ENCODE assay signal across 22 mouse cellular contexts in the genomic region with DNA sequence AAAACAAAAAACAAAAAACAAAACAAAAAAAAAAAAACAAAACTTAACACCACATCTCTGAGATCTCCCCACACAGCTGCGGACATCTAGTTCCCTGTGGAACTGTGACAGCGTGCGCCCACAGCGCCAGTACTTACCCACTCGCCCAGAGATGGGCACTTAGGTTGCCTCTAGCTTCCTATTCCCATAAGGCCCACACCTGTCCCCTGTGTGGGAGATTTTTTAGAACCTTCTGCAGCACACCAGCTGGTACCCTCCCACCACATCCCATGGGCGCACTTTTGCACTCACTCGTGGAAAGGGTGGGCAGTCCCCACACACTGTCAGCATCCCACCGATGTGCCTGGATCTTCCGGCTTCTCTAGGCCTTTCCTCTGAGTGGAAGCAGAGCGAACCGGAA. TPM values are rescaled to one million over a fixed set of nuclear protein-coding genes. Genes with fewer than 3 reads are reported as not detected.
DNase-seq lines count a peak whose midpoint lies in the region; ATAC-seq and TF ChIP-seq lines count a peak whose summit lies in the region.
"Had no signal": no experiment of that assay in that cellular context is flagged by ENCODE, and none has a peak within 500 bp of the region (broad histone marks: within the 10 kb centered on the region; RNA-seq: fewer than 3 reads in every experiment).

No protein-coding gene starts in this region.

- no peak overlapping the region for H3K4me3 ChIP-seq in left cerebral cortex, adult 2 months
- H3K4me3 ChIP-seq: embryonic facial prominence, embryonic 10.5 days; forebrain, embryonic 10.5 days; heart, embryonic 15.5 days; hindbrain, embryonic 13.5 days had no signal

- ATAC-seq in erythroid progenitor cell, adult 5-6 weeks (replicated peaks; ENCODE audit: low FRiP score, poor library complexity, severe bottlenecking) = no peak
- ATAC-seq: forebrain, embryonic 14.5 days had no signal

- intact Hi-C loops in left cerebral cortex, adult 2 months (cut with DNase I) = no loop called here
- intact Hi-C loops in left cerebral cortex, postnatal 4 days (cut with DNase I) = no loop called here

- TF ChIP-seq CTCF in left cerebral cortex, adult 2 months (IDR thresholded peaks at IDR 0.05) = no peak

- H3K27ac ChIP-seq in left cerebral cortex, adult 2 months = 0 out of 2 replicates have a peak overlapping the region, but pooled peaks have one; percentile 40
- H3K27ac ChIP-seq: embryonic facial prominence, embryonic 10.5 days; forebrain, embryonic 10.5 days; heart, embryonic 15.5 days; hindbrain, embryonic 13.5 days had no signal

- DNase-seq in layer of hippocampus, adult 18-20 months (ENCODE audit: low spot score in 2 of 2) = peak; percentile 10 to 58
- DNase-seq in layer of hippocampus, adult 9-10 months (ENCODE audit: low spot score) = no peak
- peak in 1 of 2 experiments; percentile 60 for DNase-seq in left cerebral cortex, adult 2 months (ENCODE audit: extremely low spot score in 1 of 2, low spot score in 2 of 2)
- DNase-seq in left cerebral cortex, postnatal 4 days = no peak
- peak; percentile 46 for DNase-seq in right cerebral cortex, postnatal 25 days
- no peak for DNase-seq in right cerebral cortex, postnatal 10 days (ENCODE audit: low spot score in 2 of 2)
- DNase-seq: adrenal gland, adult 2 months; adrenal gland, postnatal 25 days; cerebellum, adult 2 months; cerebellum, postnatal 10 days; gastrocnemius, postnatal 10 days; heart, adult 18-20 months; heart, postnatal 14 days had no signal

RNA-seq across cellular contexts. Expression of a gene that starts 27.4 kb away (rescaled TPM):
- not detected for total RNA-seq in layer of hippocampus, adult 18-20 months (2021)
- not detected for total RNA-seq in left cerebral cortex, adult 2 months (2021)
- not detected for total RNA-seq in left cerebral cortex, postnatal 4 days (2021)
- total RNA-seq in erythroid progenitor cell, adult 5-6 weeks (2015; ENCODE audit: low replicate concordance) = not detected in 2 replicates
- not detected in 2 replicates for total RNA-seq in erythroid progenitor cell, adult 5-6 weeks (2017; ENCODE audit: low replicate concordance)
- total RNA-seq: adrenal gland, adult 2 months; adrenal gland, postnatal 25 days; CH12.LX; gastrocnemius, postnatal 10 days; gastrocnemius, postnatal 4 days; heart, adult 18-20 months; heart, postnatal 14 days; hematopoietic stem cell, adult 5-6 weeks had no signal

RNA-seq across cellular contexts. Expression of a gene that starts 31.1 kb away (rescaled TPM):
- total RNA-seq in layer of hippocampus, adult 18-20 months (2021) = 10 to 100 TPM; 75.5 to 81.1 TPM
- 100 to 1,000 TPM in 1 of 2 experiments, 10 to 100 TPM in 1; 96.7 to 105 TPM for total RNA-seq in left cerebral cortex, adult 2 months (2021)
- total RNA-seq in left cerebral cortex, postnatal 4 days (2021) = 100 to 1,000 TPM; 125 TPM
- total RNA-seq in erythroid progenitor cell, adult 5-6 weeks (2015; ENCODE audit: low replicate concordance) = 0.84 TPM in 1 of 2 replicates, not detected in the other
- total RNA-seq in erythroid progenitor cell, adult 5-6 weeks (2017; ENCODE audit: low replicate concordance) = not detected in 2 replicates

RNA-seq across cellular contexts. Expression of a gene that starts 39.8 kb away (rescaled TPM):
- total RNA-seq in layer of hippocampus, adult 18-20 months (2021) = not detected
- total RNA-seq in left cerebral cortex, adult 2 months (2021) = not detected
- not detected for total RNA-seq in left cerebral cortex, postnatal 4 days (2021)
- not detected in 2 replicates for total RNA-seq in erythroid progenitor cell, adult 5-6 weeks (2015; ENCODE audit: low replicate concordance)
- total RNA-seq in erythroid progenitor cell, adult 5-6 weeks (2017; ENCODE audit: low replicate concordance) = not detected in 2 replicates
- total RNA-seq: adrenal gland, adult 2 months; adrenal gland, postnatal 25 days; CH12.LX; gastrocnemius, postnatal 10 days; gastrocnemius, postnatal 4 days; heart, adult 18-20 months; heart, postnatal 14 days; hematopoietic stem cell, adult 5-6 weeks had no signal

RNA-seq across cellular contexts. Expression of a gene that starts 45.6 kb away (rescaled TPM):
- 1 to 10 TPM; 2.2 to 2.4 TPM for total RNA-seq in layer of hippocampus, adult 18-20 months (2021)
- total RNA-seq in left cerebral cortex, adult 2 months (2021) = 1 to 10 TPM; 1.3 to 1.6 TPM
- total RNA-seq in left cerebral cortex, postnatal 4 days (2021) = 1 to 10 TPM; 2.5 to 3.3 TPM
- 79.3 and 117 TPM in 2 replicates for total RNA-seq in erythroid progenitor cell, adult 5-6 weeks (2015; ENCODE audit: low replicate concordance)
- 55.6 and 119 TPM in 2 replicates for total RNA-seq in erythroid progenitor cell, adult 5-6 weeks (2017; ENCODE audit: low replicate concordance)

RNA-seq across cellular contexts. Expression of a gene that starts 57.8 kb away (rescaled TPM):
- total RNA-seq in layer of hippocampus, adult 18-20 months (2021) = not detected
- not detected for total RNA-seq in left cerebral cortex, adult 2 months (2021)
- total RNA-seq in left cerebral cortex, postnatal 4 days (2021) = not detected
- total RNA-seq in erythroid progenitor cell, adult 5-6 weeks (2015; ENCODE audit: low replicate concordance) = not detected in 2 replicates
- total RNA-seq in erythroid progenitor cell, adult 5-6 weeks (2017; ENCODE audit: low replicate concordance) = not detected in 2 replicates
- total RNA-seq: adrenal gland, adult 2 months; adrenal gland, postnatal 25 days; CH12.LX; gastrocnemius, postnatal 10 days; gastrocnemius, postnatal 4 days; heart, adult 18-20 months; heart, postnatal 14 days; hematopoietic stem cell, adult 5-6 weeks had no signal

Comparison
In these comparisons a context has a peak if more than half of its experiments do, and no peak if none do; other contexts are left out.
1. DNase-seq: peak in layer of hippocampus, adult 18-20 months (2 of 2) and right cerebral cortex, postnatal 25 days (single experiment); none in layer of hippocampus, adult 9-10 months (single experiment), left cerebral cortex, postnatal 4 days (single experiment) and right cerebral cortex, postnatal 10 days (0 of 2).
2. RNA of a gene that starts 31.1 kb away (total RNA-seq): 125 TPM in left cerebral cortex, postnatal 4 days, 96.7 to 105 TPM in left cerebral cortex, adult 2 months and 75.5 to 81.1 TPM in layer of hippocampus, adult 18-20 months; 0.84 TPM in erythroid progenitor cell, adult 5-6 weeks; every median in the first group is over 10 times any median in the second.